Mouse (Mus musculus) kidney, adult 18-20 months (tissue): ENCODE data around the gene Map3k7.
"Not testable (repeated sequence)": the region's sequence is repeated elsewhere in the genome, so short reads cannot be mapped to it uniquely, and the experiment has no call there.

Experiments used
- DNase-seq: peaks from one replicate; pipeline ENCODE4 v3.0.0; 2021

Map3k7 gene

DNA sequence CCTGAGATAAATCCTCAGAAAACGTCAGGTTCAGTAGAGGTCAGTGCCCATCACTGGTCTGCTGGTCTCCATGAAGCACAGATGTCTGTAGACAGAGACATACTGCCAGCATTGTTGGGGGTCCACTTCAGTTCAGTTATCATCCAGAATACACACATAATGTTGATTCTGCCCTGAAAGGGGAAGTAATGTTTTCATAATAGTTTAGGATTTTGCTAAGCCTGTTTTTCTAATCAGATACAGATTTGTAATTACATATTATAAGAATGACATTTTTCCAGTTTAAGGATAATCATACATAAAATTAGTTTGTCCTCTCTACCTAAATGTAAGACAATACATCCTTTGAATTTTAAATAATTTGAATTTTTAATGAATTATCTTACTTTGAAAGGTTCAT, 30.0 kb downstream of the Map3k7 start:
- no peak for DNase-seq

DNA sequence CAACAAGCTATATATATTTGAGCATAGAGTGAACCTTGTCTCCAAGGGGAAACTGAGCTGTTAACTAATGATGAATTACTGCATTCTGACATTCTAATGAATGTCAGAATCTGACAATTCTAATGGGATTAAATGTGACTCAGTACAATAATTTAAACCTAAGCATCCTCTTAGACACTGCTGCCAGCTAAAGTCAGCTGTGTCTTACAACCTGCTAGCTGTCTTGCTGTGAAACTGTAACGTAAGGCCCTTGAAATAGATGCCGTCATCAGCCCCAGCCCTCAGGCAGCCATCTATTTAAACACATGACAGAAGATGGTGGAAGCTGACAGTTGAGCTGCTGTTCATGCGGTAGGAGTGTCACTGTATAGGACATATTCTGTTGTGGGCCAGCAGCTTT, 37.6 kb downstream of the Map3k7 start:
- DNase-seq = no peak

DNA sequence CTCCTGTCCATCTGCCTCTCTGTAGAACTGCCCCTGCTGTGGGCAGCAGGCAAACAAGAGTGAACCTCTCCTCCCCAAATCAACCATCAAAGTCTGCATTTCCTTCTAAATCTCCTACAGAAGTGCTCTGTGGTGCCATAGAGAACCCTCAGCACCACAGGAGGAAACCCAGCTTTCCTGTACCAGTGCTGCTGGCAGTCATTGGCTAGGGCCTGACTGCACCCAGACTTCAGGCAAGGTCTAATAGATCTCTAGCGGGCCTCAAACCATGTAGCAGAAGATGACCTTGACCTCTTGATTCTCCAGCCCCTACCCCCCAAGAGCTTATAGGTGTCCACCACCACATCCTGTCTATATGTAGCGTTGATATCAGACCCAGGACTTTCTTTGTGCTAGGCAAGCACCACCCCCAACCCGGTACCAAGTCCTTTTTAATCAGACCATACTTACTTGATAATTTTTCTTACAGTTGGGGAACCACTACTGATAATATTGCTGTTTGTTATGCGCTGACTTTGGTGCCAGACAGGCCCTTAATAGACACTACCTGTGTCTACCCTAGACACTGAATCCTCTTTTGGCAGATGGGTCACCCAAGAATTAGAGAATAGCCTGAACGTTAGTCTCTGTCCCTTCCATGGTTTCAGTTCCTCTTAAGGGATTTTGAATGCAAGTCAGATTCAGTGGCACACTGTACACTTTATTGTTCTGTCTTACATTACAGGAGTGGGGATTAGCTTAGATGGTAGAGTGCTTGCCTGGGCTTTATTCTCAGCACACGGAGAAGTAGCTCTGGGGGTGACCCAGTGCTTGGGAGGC, 41.1 kb downstream of the Map3k7 start:
- no peak for DNase-seq

DNA sequence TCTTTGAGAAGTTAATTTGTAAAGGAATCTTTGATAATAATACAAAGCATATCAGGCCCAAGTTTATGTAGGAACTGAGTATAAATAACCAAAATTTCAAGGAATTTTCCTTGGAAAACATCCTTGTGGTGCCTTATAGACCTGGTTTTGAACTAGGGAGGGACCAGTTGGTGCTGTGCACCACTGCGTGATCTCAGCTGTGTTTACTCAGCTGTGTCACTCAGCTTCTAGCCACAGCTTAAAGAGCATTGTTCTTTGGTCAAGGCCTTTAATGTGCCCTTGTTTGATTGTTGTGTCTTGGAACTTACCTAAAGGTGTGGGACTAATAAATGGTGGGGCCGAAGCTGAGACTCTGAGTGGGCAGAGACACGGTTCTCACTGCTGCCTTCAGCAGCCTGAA, 43.3 kb downstream of the Map3k7 start:
- DNase-seq = no peak

DNA sequence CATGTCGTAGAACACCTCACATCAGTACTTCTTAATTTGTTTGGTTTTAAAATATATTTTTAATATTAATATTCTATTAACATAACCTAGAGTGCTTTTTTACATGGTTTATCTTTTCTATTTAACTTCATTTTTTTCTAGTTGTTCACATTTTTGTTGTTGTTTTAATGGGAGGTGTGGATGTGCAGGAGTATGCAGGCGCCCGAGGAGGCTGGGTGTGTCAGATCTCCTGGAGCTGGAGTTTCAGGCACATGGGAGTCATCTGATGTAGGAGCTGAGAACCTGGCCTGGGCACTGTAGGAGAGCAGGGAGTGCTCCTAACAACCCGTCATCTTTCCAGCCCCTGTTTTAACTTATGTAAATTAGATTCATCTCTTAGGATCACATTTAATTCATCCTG, 44.2 kb downstream of the Map3k7 start:
- DNase-seq = no peak

DNA sequence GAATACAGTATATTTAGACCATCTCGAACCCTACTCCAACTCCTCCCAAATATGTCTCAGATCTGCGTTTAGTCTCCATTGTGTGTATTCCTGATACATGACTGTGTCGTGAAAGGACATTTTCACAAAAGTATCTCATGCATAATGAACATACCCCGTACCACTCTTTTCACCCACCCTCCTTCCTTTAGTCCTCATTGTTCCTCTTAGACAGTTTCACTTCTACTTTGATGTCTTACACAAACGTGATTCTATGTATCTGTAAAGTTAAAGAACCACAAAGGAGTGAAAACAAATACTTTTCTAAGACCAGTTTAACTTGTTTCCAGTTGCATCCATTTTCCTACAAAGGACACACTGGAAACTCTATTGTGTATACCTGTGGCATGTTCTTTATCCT, 46.9 kb downstream of the Map3k7 start:
- no peak for DNase-seq

DNA sequence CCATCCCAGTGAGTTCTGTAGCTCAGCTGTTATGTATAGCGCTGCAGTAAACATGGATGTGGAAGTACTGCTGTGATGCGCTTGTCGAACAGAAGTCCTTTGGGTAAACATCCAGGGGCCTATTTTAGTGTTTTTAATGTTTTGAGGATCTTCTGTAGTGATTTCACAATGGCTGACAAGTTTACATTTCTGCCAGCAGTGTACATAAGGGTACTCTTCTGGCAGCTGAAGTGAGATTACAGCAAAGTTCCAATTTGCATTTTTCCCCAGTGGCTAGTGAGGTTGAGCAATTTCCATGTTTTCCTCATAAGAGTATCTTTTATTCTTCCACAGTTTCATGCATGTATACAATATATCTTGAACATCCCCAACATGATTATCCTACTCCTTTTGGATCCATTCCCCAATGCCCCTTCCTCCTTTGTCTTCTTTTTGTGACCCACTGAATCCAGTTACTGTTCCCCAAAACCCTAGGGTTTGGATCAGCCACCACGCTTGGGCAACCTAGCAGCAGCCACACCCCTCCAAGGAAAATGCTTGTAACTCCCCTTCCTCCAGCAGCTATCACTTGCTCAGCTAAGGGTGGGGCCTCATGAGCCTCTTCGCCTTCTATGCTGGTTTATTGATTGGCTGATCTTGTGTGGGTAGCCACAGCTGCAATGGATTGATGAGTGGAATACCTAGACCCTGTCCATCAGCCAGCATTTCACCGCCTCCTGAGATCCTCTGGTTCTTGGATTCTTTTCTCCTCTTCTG, 47.5 kb downstream of the Map3k7 start:
- no peak for DNase-seq

DNA sequence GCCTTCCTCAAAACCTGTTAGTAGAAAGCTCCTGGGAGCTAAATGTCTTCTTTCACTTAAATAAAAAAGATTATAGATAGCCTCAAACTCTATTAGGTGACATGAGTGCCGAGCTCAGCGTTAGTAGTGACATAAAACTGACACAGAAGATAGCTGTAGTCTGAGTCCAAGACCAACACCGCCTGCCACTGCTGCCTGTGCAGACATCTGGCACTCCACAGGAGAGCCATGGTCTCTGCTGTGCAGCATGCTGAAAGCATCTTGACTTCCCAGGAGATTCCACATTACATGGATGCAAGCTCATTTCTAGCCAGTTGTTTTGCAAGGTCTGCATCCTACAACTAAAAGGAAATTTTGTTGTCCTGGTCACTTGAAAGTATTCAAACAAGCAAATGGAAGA, 57.2 kb downstream of the Map3k7 start:
- no peak for DNase-seq

DNA sequence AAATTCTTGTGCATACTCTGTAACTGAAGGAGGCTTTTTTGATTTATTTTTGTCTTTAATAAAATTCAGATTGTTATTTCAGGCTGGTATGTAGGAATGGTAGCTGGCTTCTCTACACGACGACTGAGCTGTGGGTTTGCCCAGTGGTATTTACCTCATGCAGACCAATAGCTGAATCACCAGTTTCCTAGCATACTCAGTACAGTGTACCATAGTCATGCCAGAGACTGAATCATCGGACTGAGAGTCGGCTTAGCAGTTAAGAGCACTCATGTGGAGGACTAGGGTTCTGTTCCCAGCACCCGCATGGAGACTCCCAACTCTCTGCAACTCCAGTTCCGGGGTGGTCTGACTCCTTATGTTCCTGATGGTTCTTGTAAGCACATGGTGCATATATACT, 58.4 kb downstream of the Map3k7 start:
- no peak for DNase-seq

DNA sequence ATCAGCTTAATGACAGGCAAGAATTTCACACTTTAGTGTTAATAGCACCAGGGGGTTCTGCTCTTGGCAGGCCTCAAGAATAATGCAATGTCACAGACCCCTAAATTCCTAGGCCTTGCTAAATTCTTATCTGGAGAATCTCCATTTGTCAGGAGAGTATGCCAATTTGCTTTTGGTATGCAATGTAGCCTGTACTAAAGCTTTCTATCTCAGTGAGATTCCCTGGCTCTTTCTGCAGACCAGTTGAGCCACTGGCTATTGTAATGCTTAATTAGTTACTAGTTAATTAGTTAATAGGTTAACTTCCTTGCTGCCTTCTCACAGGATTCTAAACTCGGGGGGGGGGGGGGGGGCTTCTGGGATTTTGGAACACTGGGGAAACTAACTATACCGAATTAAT, 60.3 kb downstream of the Map3k7 start:
- DNase-seq = not testable (repeated sequence)

DNA sequence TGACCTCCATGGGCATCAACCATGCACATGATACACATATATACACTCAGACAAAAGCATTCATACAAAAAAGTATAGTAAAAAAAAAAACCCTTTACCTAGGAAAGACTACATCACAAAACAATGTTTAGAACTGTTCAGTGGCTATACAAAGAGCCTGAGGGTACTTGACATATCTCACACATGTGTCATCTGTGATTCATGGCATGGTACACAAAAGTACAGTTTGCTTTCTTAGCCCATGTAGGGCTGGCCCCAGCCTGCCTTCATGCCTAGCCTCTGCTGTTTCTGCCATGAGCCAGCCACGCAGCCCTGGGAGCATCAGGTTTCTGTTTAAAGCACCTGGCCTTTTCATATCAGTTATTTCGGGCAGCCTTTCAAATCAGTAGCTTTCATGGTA, 61.2 kb downstream of the Map3k7 start:
- DNase-seq = no peak

DNA sequence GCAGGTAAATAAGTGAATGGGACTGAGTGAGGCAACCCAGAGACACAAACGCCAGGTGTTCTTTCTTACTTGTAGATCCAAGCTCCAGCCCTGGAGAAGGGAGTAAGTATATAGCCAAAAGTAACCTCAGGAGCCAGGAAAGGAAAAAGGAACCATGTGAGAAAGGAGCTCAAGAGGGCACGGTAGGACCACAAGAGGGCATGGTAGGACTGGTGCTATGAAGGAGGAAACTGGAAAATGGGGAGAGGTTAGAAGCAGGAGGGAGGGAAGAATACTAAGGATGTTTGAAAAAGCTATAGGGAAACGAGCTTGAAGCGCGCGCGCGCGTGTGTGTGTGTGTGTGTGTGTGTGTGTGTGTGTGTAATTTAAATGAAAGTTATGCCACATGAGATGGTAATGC, 63.2 kb downstream of the Map3k7 start:
- DNase-seq = no peak

DNA sequence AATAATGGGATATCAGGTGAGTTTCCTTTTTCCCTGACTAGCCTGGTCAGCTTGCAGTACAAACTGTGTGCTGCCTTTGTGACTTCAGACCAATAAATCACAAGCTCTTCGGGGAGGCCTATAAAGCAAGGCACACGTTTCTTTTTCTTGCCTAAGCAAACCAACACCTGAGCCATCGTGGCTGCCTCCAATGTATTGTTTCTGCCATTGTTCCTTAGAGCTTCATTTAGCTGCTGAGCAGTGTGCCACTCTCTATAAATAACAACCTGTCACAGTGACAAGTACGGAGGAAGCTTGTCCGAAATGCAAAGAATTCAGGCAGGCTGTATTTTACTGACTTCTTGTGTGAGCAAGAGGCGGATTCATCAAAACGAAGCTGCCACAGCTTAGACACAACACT, 73.4 kb downstream of the Map3k7 start:
- no peak for DNase-seq

DNA sequence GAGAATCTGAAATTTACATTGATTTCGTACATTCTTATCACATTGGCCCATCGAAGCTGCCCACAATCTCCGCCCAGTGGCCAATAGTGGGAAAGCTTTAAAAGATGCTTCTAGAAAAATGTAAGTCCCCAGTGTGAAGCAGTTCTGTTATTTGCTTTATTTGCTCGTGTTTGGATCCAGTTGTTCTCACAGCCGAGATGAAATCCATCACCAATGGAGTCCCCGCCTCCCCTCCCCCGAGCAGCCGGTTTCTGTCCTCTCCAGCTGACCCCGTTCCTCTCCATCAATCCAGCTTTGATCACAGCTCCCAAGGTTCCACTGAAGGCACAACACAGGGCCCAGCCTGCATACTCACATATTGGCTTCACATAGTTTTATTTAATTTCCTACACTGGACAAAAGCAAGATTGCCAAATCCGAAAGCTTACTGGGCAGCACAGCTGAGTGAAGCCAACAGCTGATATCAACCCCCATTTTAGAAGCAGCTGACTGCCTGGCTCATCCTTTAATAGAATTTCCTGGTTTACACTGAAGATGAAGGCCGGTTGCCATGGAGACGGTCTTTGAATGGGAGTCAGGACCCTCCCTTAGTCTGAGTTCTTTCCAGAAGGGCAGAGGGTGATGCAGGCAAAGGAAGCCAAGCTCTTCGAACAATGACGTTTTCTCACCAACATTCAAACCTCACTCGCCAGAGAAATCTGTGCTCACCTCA, 78.0 kb downstream of the Map3k7 start:
- no peak for DNase-seq

DNA sequence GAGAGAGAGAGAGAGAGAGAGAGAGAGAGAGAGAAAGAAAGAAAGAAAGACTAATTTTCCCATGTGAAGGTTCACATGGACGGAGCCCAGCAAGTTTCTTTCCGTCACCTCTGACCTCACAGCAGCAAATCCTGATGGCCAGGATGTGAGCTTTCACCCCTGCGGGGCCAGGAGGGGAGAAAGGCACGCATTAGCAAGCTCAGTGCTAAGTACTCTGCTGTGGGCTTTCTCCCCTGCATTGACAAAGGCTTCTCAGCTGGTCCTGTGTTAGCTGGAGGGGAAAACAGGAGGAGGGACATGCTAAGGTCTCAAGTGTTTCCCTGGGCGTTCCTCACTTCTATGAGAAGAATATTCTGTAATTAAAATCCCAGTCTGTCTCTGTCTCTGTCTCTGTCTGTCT, 81.3 kb downstream of the Map3k7 start:
- no peak for DNase-seq

DNA sequence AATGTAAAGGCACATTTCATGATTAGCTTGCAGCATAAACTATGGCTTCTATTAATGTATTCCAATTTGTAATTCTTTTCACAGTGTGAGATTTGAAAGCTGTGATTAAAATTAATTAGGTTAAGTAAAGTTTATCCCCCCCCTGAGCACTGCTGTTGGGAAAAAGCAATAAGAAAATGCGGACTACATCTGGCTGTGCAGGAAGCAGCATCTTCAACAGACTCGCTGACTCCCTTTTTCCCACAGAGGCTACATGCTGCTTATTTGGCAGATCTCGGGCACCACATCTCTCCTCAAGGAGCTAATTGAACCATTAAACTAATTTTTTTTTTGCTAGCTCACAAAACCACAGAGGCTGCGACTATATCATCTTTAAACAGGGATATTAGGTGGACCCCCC, 85.9 kb downstream of the Map3k7 start:
- DNase-seq = no peak

DNA sequence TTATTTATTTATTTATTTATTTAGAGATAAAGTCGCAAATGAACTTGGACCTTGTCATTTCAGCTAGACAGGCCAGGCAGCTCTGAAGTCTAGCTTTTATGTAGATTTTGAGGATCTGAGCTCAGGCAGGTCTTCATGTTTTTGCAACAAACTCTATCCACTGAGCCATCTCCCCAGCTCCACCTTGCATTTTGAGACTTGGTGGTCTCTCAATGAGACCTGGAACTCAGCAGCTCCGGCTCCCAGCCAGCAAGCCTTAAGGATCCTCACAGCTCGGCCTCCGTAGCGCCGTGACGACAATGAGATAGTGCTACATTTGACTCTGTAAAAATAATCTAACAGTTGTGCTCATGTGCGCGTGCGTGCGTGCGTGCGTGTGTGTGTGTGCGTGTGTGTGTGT, 89.3 kb downstream of the Map3k7 start:
- DNase-seq = no peak

DNA sequence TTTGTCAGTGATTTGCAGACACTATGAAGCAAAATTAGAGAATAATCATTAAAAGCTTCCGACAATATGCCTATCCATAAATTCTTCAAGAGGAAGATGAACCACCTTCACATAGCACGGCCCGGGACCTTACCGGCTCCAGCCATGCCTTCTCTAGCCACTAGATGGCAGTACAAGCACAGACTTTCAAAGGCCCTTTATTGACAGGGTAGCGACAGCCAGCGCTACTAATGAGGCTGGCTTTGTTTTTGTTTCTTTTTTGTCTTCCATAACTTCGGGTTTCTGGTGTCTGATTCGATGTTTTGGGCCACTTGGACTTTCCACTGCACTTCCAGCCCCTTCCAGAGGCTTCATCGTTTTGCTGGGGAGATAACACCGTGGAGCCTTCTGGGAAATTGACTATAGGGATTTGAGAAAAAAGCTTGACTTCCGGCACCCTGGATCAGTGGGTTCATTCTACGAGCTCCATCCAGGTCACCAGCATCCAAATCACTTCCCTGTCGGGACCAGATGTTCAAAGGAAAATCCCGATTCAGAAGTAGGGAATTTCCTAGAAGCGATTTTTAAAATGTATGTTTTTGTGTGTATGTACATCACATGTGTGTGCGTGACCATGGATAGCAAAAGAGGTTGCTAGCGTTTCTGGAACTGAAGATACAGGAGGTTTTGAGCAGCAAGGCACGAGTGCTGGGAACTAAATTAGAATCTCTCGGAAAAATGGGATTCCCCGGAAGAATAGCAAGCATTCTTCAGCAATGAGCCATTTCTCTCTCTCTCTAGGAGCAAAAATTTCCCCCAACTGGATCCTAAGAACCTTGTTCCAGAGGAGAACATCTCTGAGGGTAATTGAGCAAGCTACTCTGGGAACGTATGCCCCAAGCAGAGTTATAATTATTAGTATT, 91.5 kb downstream of the Map3k7 start:
- peak; percentile 88 for DNase-seq

DNA sequence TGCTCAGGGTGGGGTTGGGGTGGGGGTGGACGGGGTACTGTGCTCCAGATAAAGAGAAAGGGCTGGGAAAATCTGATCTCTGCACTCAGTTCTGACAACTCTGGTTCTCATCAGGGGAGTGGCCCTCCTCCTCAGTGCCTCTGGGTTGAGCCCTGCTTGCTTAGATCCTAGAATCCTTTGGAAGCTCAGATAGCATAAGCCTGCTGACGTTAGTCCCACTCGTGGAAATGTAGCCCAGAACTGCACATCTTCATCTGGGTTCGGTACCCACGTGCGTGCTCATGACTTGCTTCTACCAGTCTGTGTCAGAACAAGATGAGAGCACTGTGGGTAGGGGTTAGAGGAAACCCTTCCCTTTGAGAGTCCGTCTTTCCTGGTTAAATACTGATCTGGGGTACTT, 92.5 kb downstream of the Map3k7 start:
- DNase-seq = no peak

DNA sequence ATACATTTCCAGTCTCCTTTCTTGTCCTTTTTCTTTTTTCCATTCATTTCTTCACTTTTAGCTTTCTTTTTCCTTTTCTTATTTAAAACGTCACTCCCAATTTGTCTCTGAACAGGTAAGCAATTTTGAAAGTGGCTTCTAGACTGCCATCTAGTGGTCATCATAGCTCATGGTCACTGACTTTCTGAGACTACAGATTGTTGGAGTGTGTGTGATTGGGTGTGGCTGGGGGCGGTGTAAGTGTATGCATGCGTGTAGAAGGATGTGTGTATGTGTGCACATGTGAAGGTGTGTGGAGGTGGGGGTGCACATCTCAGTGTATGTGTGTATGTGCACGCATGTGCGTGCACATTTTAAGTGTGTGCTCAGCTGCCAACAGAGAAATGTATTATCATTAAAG, 93.2 kb downstream of the Map3k7 start:
- DNase-seq = peak; percentile 17

DNA sequence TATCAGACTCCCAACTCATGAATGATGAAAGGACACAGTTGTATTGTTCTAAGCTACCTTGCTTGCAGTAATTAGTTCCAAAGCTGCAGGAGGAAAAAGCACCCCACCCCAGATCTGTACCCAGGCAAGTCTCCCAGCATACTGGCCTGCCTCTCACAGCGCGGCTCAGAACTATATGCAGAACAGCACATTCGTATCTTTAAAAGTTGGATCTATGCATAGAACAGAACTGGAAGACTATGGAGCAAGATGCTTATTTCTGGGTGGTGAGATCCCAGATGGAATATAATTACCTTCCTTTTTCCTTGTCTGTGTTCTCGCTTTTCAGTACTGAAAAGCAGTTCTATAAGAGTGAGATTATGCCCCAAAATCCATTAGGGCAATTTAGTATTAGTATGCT, 96.8 kb downstream of the Map3k7 start:
- DNase-seq = no peak

DNA sequence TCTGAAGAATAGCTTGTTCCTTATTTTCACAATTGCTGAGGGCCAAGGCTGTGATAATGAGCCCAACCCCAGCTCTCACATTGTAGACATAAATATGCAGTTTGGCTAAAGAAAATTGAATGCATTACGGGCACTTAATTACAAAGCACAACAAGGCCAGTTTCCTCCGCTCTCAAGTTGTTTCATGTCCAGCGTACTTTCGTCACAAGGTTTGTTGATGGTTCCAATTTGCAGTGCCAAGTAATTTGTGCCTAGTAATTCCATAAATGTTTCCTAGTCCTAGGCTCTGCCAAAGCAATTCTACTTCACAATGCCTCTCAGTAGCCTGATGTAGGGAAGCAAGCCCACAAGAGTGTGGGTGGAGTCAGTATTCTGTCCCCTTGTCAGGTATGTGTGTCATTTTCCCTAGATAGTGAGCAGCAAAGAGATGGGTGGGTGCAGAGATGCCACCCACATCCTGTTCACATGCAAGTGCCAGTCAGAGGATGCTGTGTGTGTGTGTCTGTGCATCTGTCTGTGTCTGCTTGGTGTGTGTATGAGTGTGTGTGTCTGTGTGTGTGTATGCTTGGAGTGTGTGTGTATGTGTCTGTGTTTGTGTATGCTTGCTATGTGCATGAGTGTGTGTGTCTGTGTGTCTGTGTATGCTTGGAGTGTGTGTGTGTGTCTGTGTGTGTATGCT, 98.6 kb downstream of the Map3k7 start:
- DNase-seq = no peak
